Mouse (Mus musculus) stomach, postnatal 0 days (tissue): ENCODE measurements around the gene Dennd5b.

ENCODE experiments used
- CTCF ChIP-seq: IDR thresholded peaks from 2 replicates; pipeline ENCODE4 v1.5.1; 2016; ENCODE audit warnings: antibody characterized with exemption, low read depth, mild to moderate bottlenecking, moderate library complexity
- EP300 ChIP-seq: optimal IDR thresholded peaks from 2 replicates; pipeline ENCODE3; 2016; ENCODE audit warnings: antibody characterized with exemption

DNA sequence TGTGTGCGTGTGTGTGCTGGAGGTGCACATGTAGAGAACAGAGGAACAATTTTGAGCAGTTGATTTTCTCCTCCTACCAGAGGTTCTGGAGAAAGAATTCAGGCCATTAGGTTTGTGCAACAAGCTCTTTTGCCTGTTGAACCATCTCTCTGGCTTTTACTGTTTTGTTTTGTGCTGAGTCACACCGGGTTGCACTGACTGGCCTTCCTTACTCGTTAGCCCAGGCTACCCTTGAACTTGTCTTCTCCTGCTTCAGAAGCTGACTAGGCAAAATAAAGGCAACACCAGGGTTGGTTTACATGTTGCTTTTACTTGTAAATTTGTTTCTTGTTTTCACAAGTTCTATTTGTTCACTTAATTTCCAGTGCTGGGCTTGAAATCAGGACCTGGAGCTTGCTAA lies 21.6 kb upstream of the Dennd5b start:
- TF ChIP-seq EP300: no peak
- TF ChIP-seq CTCF: no peak
